Mouse (Mus musculus): Measurements from ENCODE around the gene Lnx1.

DNA sequence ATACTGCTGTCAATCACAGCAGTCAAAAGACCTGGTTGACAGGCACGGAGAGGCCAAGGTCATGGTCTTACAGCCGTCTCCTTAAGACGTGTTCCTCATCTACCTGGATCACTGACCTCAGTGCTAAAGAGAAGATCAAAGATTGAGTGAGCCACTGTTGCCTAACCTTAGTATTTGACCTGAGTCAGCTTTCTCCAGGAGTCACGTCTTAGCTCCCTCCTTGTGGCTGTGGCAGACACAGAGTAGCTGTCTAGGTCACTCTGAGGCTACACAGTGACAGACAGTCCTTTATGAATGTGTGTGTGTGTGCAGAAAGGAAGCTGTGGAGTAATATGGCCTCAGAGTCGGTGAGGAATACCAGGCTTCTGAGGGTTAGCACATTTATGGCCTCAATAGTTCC lies 78.3 kb downstream of the Lnx1 start:
- TF ChIP-seq POLR2A (IDR thresholded peaks at IDR 0.05; ENCODE audit: borderline replicate concordance, insufficient read depth, low read length) = no peak
- TF ChIP-seq CTCF (IDR thresholded peaks at IDR 0.05; ENCODE audit: borderline replicate concordance, insufficient read depth, low read depth, low read length) = no peak

Data from cerebellum, adult 2 months (tissue).